Mouse (Mus musculus): ENCODE results near the gene Acot6. TPM values are rescaled to one million over a fixed set of nuclear protein-coding genes. Genes with fewer than 3 reads are reported as not detected.

Gene Acot6
- total RNA-seq, 2 experiments from 2014 or later: 4.8 to 5.3 TPM

DNA sequence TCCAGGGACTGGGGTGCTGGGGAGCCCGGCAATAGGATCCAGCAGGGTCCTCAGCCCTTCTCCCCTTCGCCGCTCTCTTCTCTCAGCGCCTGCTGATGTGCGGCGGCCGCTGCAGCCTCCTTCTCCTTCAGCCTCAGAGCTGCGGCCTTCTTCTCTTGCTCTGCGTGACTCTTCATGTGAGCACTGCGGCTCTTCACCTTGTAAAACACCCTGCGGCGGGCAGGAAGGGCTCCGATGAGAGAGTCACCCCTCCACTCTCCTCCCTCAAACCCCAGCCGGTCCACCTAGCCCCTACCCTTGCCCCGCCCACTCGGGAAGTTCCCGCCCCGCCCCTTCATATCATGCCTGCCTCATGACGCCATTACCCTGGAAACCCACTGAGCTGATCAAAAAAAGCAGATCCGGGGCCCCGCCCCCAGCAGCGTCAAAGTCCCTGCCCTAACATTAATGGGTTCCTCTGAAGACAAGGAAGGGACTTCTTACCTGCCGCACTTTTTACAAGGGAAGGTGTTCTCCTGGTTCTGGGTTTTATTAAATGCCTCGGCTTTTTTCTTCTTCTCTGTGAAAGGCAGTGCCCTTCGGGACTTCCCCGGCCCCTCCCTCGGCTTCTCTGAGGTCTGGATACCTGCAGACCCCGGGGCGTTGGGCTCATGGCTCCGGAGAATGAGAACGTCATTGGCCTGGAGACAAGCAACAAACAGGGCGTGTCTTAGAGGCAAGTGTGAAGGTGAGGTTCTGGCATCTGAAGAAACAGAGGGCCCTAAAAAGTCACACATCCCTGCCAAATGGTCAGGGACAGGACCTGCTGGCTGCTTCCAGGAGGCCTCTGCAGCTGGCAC lies 52.1 kb downstream of the Acot6 start:
- DNase-seq: no peak

DNA sequence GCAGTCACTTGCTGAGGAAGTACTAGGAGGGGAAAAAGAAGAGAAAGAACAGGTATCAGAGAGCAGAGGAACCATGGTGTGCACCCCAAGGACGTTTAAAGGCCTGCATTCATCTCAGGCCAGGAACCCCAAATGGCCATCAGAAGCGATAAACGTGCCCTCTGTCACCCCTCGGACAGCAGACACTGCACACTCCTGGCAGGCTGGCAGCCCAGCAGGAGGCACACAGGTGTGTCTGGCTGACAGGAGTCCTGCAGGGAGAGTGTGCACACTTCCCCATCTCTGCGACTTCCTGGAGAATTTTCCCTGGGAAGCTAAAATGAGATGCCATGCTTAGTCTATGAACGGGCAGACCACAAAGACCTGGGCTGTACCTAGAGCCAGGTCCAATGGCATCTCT lies 53.0 kb downstream of the Acot6 start:
- DNase-seq: no peak

DNA sequence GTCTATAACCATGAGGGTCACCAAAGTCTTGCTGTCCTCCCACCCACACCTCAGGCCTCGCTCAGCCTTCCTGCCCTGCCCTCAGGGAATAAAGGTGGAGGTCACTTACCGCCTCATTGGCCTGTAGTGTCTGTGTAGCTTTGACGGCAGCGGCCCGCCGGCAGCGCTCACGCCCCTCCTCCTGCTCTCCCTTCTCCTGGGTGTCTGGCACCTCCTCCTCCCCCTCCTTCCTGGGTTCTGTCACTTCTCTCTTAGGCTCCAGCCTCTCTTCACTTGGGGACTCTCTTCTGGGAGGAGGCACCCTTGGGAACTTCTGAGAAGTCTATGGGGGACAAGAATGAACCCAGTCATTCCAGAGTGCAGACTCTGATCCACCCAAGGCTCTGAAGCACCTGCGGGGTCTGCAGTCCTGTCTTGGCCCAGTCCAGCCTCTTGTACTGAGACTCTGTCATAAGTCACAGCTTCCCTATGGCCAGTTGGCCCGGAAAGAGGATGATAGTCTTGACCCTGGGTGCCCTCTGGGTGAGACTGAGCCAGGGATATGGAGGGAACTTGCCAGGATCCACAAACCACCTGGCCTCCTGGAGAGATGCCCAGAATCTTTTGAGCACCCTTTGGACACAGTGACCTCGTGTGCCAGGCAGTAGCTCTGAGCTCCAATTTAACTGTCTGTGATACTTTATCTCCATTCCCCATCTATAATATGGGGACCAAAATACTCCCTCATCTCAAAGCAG lies 54.5 kb downstream of the Acot6 start:
- DNase-seq: peak; percentile 76

DNA sequence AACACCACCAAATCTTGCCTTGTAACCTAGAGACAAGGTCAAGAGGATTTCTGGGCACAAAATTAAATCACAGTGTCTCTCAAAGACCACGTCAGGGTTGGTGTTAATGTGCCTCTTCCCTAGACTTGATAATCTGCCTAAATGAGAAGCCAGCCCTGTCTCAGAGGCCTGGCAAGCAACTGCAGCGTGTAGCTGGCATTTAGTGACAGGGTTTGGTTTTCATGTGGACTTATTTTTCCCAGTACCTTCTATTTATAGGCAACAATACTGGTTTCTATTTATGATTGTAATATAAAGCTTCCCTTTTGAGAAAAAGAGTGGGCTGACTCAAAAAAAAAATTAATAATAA lies 55.0 kb downstream of the Acot6 start:
- no peak for DNase-seq

DNA sequence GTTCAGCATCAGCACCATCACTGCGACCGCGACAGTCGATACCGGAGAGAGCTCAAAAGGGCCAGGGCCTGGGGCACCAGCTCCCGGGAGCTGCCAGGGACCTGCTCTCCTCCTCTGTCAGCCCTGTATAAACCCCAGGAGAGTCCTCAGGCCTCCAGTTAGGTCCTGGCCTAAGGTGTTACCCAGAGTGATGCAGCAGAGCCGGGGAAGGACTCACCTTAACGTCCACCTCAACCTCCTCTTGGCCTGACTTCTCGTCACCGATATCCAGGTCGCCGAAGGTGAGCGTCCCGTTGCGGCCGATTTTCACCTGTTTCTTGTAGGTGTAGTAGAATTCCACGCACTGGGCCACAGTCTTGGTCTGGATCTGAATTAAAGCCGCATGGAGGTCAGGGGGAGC lies 55.8 kb downstream of the Acot6 start:
- no peak for DNase-seq

DNA sequence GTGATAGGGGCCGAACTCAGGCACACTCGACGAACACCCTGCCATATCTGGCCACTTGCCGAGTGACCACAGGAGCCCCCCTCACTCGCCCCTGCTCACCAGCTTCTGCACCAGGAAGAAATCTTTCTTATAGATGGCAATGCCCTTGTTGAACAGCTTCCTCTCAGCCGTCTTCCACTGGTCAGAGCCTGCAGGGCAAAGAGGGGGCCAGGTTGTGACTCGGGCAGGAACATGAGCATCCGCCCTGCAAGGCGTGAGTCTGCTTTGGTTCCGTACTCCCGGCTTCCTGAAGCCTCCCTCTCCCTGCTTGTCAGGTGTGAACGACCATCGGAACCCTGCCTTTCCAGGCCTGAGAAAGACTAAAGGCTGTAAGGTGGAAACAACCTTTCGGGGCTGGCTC lies 57.7 kb downstream of the Acot6 start:
- DNase-seq: no peak

DNA sequence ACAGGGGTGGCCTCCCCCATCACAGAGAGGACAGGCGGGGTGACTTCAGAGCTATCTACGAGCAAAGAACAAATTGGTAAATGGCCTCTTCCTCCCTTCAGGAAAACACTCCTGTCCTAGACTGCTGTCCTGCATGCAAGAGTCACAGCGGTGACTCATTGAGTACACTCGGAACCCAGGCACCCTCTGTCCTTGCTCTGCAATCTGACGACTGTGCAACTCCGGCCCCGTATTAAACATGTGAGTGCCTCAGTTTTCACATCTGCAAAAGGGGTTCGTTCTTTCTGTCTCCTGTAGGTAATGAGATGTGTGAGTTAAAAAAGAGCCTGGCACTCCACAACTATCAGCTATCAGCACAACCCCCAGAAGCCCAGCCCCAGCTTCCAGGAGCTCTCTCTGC lies 60.0 kb downstream of the Acot6 start:
- DNase-seq: no peak

Other genes with a start within 250 kb of the Acot6 start
- gene Numb, start 178.7 kb upstream of the Acot6 start, total RNA-seq (2021): 10 to 100 TPM; 44.4 to 51.7 TPM
- gene Riox1, start 150.0 kb upstream of the Acot6 start, total RNA-seq (2021): 10 to 100 TPM; 12.1 to 17.8 TPM
- gene Heatr4, start 115.8 kb upstream of the Acot6 start, total RNA-seq (2021): not detected
- 10 to 100 TPM; 52.7 to 57.5 TPM for gene Acot2, start 112.8 kb upstream of the Acot6 start, total RNA-seq (2021)
- gene Acot1, start 91.2 kb upstream of the Acot6 start, total RNA-seq (2021): 10 to 100 TPM; 19.9 to 20.0 TPM
- gene Acot4, start 62.3 kb upstream of the Acot6 start, total RNA-seq (2021): 1 to 10 TPM; 6.2 to 7.8 TPM
- not detected for gene Gm49366, start 61.7 kb upstream of the Acot6 start, total RNA-seq (2021)
- 1 to 10 TPM; 2.5 to 3.4 TPM for gene Acot3, start 48.5 kb upstream of the Acot6 start, total RNA-seq (2021)
- gene Acot5, start 31.3 kb upstream of the Acot6 start, total RNA-seq (2021): under 1 TPM; 0.27 to 0.84 TPM
- 10 to 100 TPM; 13.1 to 13.2 TPM for gene Dnal1, start 13.7 kb downstream of the Acot6 start, total RNA-seq (2021)
- gene Pnma1, start 47.8 kb downstream of the Acot6 start, total RNA-seq (2021): under 1 TPM; 0.30 to 0.61 TPM
- gene Elmsan1, start 118.2 kb downstream of the Acot6 start, total RNA-seq (2021): 10 to 100 TPM; 19.2 to 24.9 TPM
- gene Ptgr2, start 184.6 kb downstream of the Acot6 start, total RNA-seq (2021): 100 to 1,000 TPM; 141 to 155 TPM
- gene Zfp410, start 216.2 kb downstream of the Acot6 start, total RNA-seq (2021): 10 to 100 TPM; 38.2 to 48.8 TPM

All from adrenal gland, postnatal 10 days (tissue).